Mouse (Mus musculus) forebrain, postnatal 0 days (tissue): ENCODE data around the gene Myh2. TPM values are rescaled to one million over a fixed set of nuclear protein-coding genes. Genes with fewer than 3 reads are reported as not detected.

Source experiments
- ATAC-seq: fragments of 200-750 bp; cut with Nextera tagmentation; 2 replicates; pipeline ENCODE4 v1.8.0; 2017; ENCODE audit warnings: mild to moderate bottlenecking, moderate library complexity
- DNase-seq: peaks from one replicate; pipeline ENCODE4 v3.0.0-alpha.2; 2015
- H3K27ac ChIP-seq: fragments of 300-500 bp; sonication (generic); 2 replicates; pipeline ENCODE4 v1.5.1; 2014; ENCODE audit warnings: low read depth, mild to moderate bottlenecking, antibody characterized with exemption, low read length, moderate library complexity, mixed read lengths
- H3K27me3 ChIP-seq: fragments of 300-500 bp; sonication (generic); 2 replicates; pipeline ENCODE4 v1.6.1; 2014; ENCODE audit warnings: mild to moderate bottlenecking, low read length, mixed read lengths; ENCODE audit not compliant: insufficient read depth
- H3K36me3 ChIP-seq: fragments of 300-500 bp; sonication (generic); 2 replicates; pipeline ENCODE4 v1.6.1; 2014; ENCODE audit warnings: mild to moderate bottlenecking, moderate library complexity; ENCODE audit not compliant: insufficient read depth
- H3K4me1 ChIP-seq: fragments of 300-500 bp; sonication (generic); 2 replicates; pipeline ENCODE4 v1.6.1; 2014; ENCODE audit warnings: antibody characterized with exemption; ENCODE audit not compliant: insufficient read depth
- H3K4me2 ChIP-seq: fragments of 300-500 bp; sonication (generic); 2 replicates; pipeline ENCODE4 v1.6.1; 2014; ENCODE audit warnings: low read depth, mild to moderate bottlenecking, moderate library complexity
- H3K4me3 ChIP-seq: fragments of 300-500 bp; sonication (generic); 2 replicates; pipeline ENCODE4 v1.5.1; 2014; ENCODE audit warnings: low read depth, low read length, mixed read lengths
- H3K9ac ChIP-seq: fragments of 300-500 bp; sonication (generic); 2 replicates; pipeline ENCODE4 v1.6.1; 2014; ENCODE audit warnings: mild to moderate bottlenecking
- H3K9me3 ChIP-seq: fragments of 300-500 bp; sonication (generic); 2 replicates; pipeline ENCODE4 v1.6.1; 2016; ENCODE audit warnings: low read length
- CTCF ChIP-seq: sonication (generic); IDR thresholded peaks from 2 replicates; pipeline ENCODE4 v1.5.1; 2016; ENCODE audit warnings: antibody characterized with exemption, control low read depth, low read depth
- WGBS: fragments of 180-500 bp; shearing (Covaris S2); extraction: QIAGEN DNeasy Blood & Tissue Kit; methylation state at CpG from one replicate; pipeline ENCODE4 v1.1.7; 2014; 5-methylcytosine and 5-hydroxymethylcytosine counted together
- polyA plus RNA-seq: library from polyadenylated mRNA; unstranded; fragments of >200 nt; fragmentation: Nextera tagmentation; extraction: Ambion mirVana; gene quantifications from 2 replicates; pipeline ENCODE4 v1.2.1, GENCODE M21; 2015
- total RNA-seq: library from RNA; depleted of rRNA; stranded (reverse); fragments of >200 nt; gene quantifications from 2 replicates; pipeline ENCODE4 v1.2.3, GENCODE M21; 2014

Myh2 gene
- total and polyA plus RNA-seq, 2 experiments from 2014 or later = 0.18 to 0.33 TPM

- WGBS = 86% methylated on average over 6 of the region's 6 CpGs
- Histone ChIP-seq H3K4me2 (no peak overlapping the region), H3K36me3 (no peaks in the 10 kb centered on the region), H3K9me3 (no peaks in the 10 kb centered on the region), H3K27ac (no peak overlapping the region), H3K27me3 (no peaks in the 10 kb centered on the region), H3K4me1 (no peaks in the 10 kb centered on the region), H3K9ac (no peak overlapping the region), H3K4me3 (no peak overlapping the region)
- ATAC-seq (no peak), DNase-seq (no peak)
- TF ChIP-seq CTCF = no peak
Measured at GRCm38 (mm10) chr11:67141031-67141430, 29.8 kb upstream of the Myh2 start.

- Histone ChIP-seq H3K9me3 (no peaks in the 10 kb centered on the region), H3K9ac (no peak overlapping the region), H3K4me2 (no peak overlapping the region), H3K36me3 (no peaks in the 10 kb centered on the region), H3K4me1 (no peaks in the 10 kb centered on the region), H3K4me3 (no peak overlapping the region), H3K27ac (no peak overlapping the region), H3K27me3 (no peaks in the 10 kb centered on the region)
- WGBS = 56% methylated on average over 4 of the region's 4 CpGs
- DNase-seq = no peak
- TF ChIP-seq CTCF = no peak
- no peak for ATAC-seq
Measured at GRCm38 (mm10) chr11:67142047-67142446, 28.8 kb upstream of the Myh2 start.

GRCm38 (mm10) chr11:67143065-67143464 is 27.8 kb upstream of the Myh2 start:
- Histone ChIP-seq H3K4me2 (no peak overlapping the region), H3K27ac (no peak overlapping the region), H3K4me1 (no peaks in the 10 kb centered on the region), H3K4me3 (no peak overlapping the region), H3K27me3 (no peaks in the 10 kb centered on the region), H3K9me3 (no peaks in the 10 kb centered on the region), H3K36me3 (no peaks in the 10 kb centered on the region), H3K9ac (no peak overlapping the region)
- ATAC-seq (no peak), DNase-seq (no peak)
- TF ChIP-seq CTCF = no peak
- 79% methylated on average over 5 of the region's 5 CpGs for WGBS

- H3K36me3 ChIP-seq = no peaks in the 10 kb centered on the region
- WGBS = 88% methylated on average over 4 of the region's 4 CpGs
- no peak overlapping the region for H3K27ac ChIP-seq
- no peaks in the 10 kb centered on the region for H3K27me3 ChIP-seq
- no peak overlapping the region for H3K4me3 ChIP-seq
- DNase-seq (no peak), ATAC-seq (no peak)
- no peak overlapping the region for H3K9ac ChIP-seq
- TF ChIP-seq CTCF = no peak
- no peaks in the 10 kb centered on the region for H3K9me3 ChIP-seq
- no peak overlapping the region for H3K4me2 ChIP-seq
- H3K4me1 ChIP-seq = no peaks in the 10 kb centered on the region; the same call in 1 of the 2 replicates
Measured at GRCm38 (mm10) chr11:67143863-67144498, 26.8 kb upstream of the Myh2 start.

- no peak overlapping the region for H3K9ac ChIP-seq
- no peak overlapping the region for H3K27ac ChIP-seq
- H3K4me2 ChIP-seq = no peak overlapping the region
- no peak for DNase-seq
- no peak overlapping the region for H3K4me3 ChIP-seq
- TF ChIP-seq CTCF = no peak
- no peaks in the 10 kb centered on the region for H3K36me3 ChIP-seq
- 77% methylated on average over 6 of the region's 6 CpGs for WGBS
- H3K27me3 ChIP-seq = no peaks in the 10 kb centered on the region
- ATAC-seq = no peak
- H3K4me1 ChIP-seq = no peaks in the 10 kb centered on the region; the same call in 1 of the 2 replicates
- H3K9me3 ChIP-seq = no peaks in the 10 kb centered on the region
Measured at GRCm38 (mm10) chr11:67144559-67145265, 26.1 kb upstream of the Myh2 start.

- H3K9ac ChIP-seq = no peak overlapping the region
- H3K36me3 ChIP-seq = no peaks in the 10 kb centered on the region
- H3K27ac ChIP-seq = no peak overlapping the region
- no peak overlapping the region for H3K4me3 ChIP-seq
- ATAC-seq (no peak), DNase-seq (no peak)
- no peaks in the 10 kb centered on the region for H3K9me3 ChIP-seq
- no peak for TF ChIP-seq CTCF
- no peaks in the 10 kb centered on the region for H3K27me3 ChIP-seq
- WGBS = 86% methylated on average over 5 of the region's 5 CpGs
- H3K4me2 ChIP-seq = no peak overlapping the region
- H3K4me1 ChIP-seq = no peaks in the 10 kb centered on the region; the same call in 1 of the 2 replicates
Measured at GRCm38 (mm10) chr11:67145482-67146408, 25.1 kb upstream of the Myh2 start.
